Mouse (Mus musculus) liver, embryonic 11.5 days (tissue): ENCODE results near the gene Arsg. TPM values are rescaled to one million over a fixed set of nuclear protein-coding genes. Genes with fewer than 3 reads are reported as not detected.
A peak's percentile ranks its signal among the peaks of the same experiment; 100 is the strongest.
"Not testable (repeated sequence)": the region's sequence is repeated elsewhere in the genome, so short reads cannot be mapped to it uniquely, and the experiment has no call there.

Experiments used
- ATAC-seq: fragments of 200-750 bp; cut with Nextera tagmentation; replicated peaks from 2 replicates; pipeline ENCODE4 v1.8.0; 2017; ENCODE audit warnings: moderate number of reproducible peaks, mild to moderate bottlenecking, moderate TSS enrichment, moderate library complexity; ENCODE audit not compliant: low FRiP score
- DNase-seq: peaks from one replicate; pipeline ENCODE4 v3.0.0-alpha.2; 2017; ENCODE audit warnings: low spot score
- H3K27ac ChIP-seq: fragments of 300-500 bp; sonication (generic); 2 replicates; pipeline ENCODE4 v1.5.1; 2014; ENCODE audit warnings: mild to moderate bottlenecking, low read depth, low read length, control low read depth
- H3K27me3 ChIP-seq: fragments of 300-500 bp; sonication (generic); replicated peaks from 2 replicates; pipeline ENCODE4 v1.6.1; 2014; ENCODE audit warnings: low read length, mixed read lengths; ENCODE audit not compliant: control insufficient read depth, insufficient read depth
- H3K36me3 ChIP-seq: fragments of 300-500 bp; sonication (generic); 2 replicates; pipeline ENCODE4 v1.6.1; 2014; ENCODE audit warnings: mild to moderate bottlenecking, low read length, moderate library complexity, mixed read lengths; ENCODE audit not compliant: control insufficient read depth, insufficient read depth
- H3K4me1 ChIP-seq: fragments of 300-500 bp; sonication (generic); replicated peaks from 2 replicates; pipeline ENCODE4 v1.6.1; 2014; ENCODE audit warnings: low read length, mixed read lengths; ENCODE audit not compliant: control insufficient read depth, insufficient read depth
- H3K4me2 ChIP-seq: fragments of 300-500 bp; sonication (generic); 2 replicates; pipeline ENCODE4 v1.6.1; 2014; ENCODE audit warnings: mild to moderate bottlenecking, control low read depth, moderate library complexity
- H3K4me3 ChIP-seq: fragments of 300-500 bp; sonication (generic); 2 replicates; pipeline ENCODE4 v1.5.1; 2014; ENCODE audit warnings: low read depth, low read length, control low read depth
- H3K9ac ChIP-seq: fragments of 300-500 bp; sonication (generic); 2 replicates; pipeline ENCODE4 v1.6.1; 2014; ENCODE audit warnings: low read depth, low read length, control low read depth
- H3K9me3 ChIP-seq: fragments of 300-500 bp; sonication (generic); 2 replicates; pipeline ENCODE4 v1.6.1; 2016; ENCODE audit warnings: low read length, inconsistent platforms, mixed read lengths; ENCODE audit not compliant: control insufficient read depth
- WGBS: fragments of 180-500 bp; shearing (Covaris S2); extraction: QIAGEN DNeasy Blood & Tissue Kit; methylation state at CpG from one replicate; pipeline ENCODE4 v1.1.7; 2014; 5-methylcytosine and 5-hydroxymethylcytosine counted together
- microRNA-seq: library from miRNA; unstranded; fragments of <30 nt; microRNA quantifications from one replicate; pipeline ENCODE4, GENCODE M21; 2017; ENCODE audit warnings: borderline number of aligned reads
- polyA plus RNA-seq: library from polyadenylated mRNA; unstranded; fragments of >200 nt; fragmentation: Nextera tagmentation; extraction: Ambion mirVana; gene quantifications from 2 replicates; pipeline ENCODE4 v1.2.1, GENCODE M21; 2014

Gene Arsg
- polyA plus RNA-seq, 1 experiment from 2014 or later: 5.8 TPM

DNA sequence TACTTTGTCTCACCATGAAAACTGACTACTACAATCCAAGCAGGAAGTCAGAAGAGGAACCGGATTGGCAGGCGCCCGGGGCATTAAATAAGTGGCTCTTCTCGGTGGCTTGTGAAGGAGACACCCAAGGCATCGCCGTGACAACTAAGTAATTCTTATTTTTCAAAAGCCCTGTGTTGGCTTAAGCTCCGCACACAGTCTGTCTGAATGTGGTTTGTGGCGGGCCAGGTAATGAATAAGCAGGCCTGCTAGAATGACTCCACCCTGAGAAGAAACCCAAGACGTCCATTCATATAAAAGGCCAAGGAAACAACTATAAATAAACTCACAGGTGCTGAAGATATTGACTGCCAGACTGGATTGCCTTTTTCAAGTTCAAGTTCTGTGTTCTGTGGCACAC is 142.1 kb downstream of the Arsg start:
- Histone ChIP-seq H3K27me3 (no peaks in the 10 kb centered on the region), H3K9me3 (no peaks in the 10 kb centered on the region), H3K27ac (peak overlapping the region; percentile 85), H3K4me3 (0 out of 2 replicates have a peak overlapping the region, but pooled peaks have one; percentile 4), H3K4me1 (peaks cover 43% of the 10 kb centered on the region), H3K4me2 (peak overlapping the region; percentile 37), H3K36me3 (no peaks in the 10 kb centered on the region), H3K9ac (peak overlapping the region; percentile 49; the same call in 1 of the 2 replicates)
- 70% methylated on average over 9 of the region's 9 CpGs for WGBS
- no peak for ATAC-seq
- no peak for DNase-seq

DNA sequence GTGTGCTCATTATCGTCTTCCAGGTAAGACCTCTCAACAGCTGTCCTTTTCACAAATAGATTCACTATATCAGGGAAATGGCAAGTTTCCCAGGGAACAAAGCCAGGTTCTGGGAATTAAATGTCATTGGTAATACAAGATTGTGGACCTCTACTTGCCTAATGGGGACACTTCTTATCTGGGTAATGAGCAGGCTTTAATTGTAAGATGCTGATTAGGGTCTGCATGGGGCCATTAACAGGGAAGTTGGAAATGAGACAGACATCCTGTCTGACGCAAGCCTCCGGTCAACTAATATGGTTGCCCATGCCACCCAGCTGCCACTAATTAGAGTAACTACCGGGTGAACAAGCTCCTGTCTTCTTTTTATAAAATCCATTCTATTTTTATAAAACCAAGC is 143.2 kb downstream of the Arsg start:
- Histone ChIP-seq H3K4me3 (no peak overlapping the region; the same call in 1 of the 2 replicates), H3K4me2 (peak overlapping the region; percentile 51), H3K9me3 (no peaks in the 10 kb centered on the region), H3K36me3 (no peaks in the 10 kb centered on the region), H3K27ac (peak overlapping the region; percentile 85), H3K4me1 (peaks cover 44% of the 10 kb centered on the region), H3K9ac (peak overlapping the region; percentile 38), H3K27me3 (no peaks in the 10 kb centered on the region)
- DNase-seq: no peak
- WGBS: 41% methylated on average over 4 of the region's 4 CpGs
- ATAC-seq: no peak

DNA sequence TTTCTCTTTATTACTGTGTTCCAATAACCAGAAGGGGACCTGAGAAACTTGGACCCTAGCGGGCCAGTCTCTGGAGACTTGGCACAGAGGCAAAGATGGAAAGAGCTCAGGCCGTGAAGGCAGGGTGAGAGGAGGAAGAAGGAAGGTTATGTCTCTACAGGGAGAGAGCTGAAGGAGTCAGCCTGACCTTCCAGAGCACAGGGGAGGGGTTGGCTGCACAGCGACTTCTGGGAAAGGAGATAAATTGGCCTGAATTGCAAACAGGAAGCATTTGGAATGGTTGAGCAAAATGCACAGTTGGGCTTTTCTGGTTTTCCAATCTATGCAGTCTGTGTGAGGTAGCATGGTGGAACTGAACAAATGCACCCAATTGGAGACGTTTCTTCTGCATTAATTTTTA is 143.6 kb downstream of the Arsg start:
- H3K9me3 ChIP-seq: no peaks in the 10 kb centered on the region
- H3K9ac ChIP-seq: peak overlapping the region; percentile 38
- no peaks in the 10 kb centered on the region for H3K27me3 ChIP-seq
- peak overlapping the region; percentile 85 for H3K27ac ChIP-seq
- 44% methylated on average over 4 of the region's 4 CpGs for WGBS
- no peak for DNase-seq
- no peak overlapping the region; the same call in 1 of the 2 replicates for H3K4me3 ChIP-seq
- H3K4me1 ChIP-seq: peaks cover 44% of the 10 kb centered on the region
- no peaks in the 10 kb centered on the region for H3K36me3 ChIP-seq
- H3K4me2 ChIP-seq: peak overlapping the region; percentile 51
- ATAC-seq: 0 out of 2 replicates have a peak, but pooled peaks have one; percentile 10

DNA sequence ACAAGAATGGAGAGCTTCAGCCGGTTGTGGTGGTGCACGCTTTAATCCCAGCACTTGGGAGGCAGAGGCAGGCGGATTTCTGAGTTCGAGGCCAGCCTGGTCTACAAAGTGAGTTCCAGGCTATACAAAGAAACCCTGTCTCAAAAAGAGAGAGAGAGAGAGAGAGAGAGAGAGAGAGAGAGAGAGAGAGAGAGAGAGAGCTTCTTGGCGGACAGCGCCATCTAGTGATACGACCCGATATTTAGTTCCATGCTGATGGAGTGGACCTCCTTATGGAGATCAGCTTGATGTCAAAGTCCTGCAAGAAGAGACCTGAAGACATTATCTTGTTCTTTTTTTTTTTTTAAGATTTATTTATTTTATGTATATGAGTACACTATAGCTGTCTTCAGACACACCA is 145.9 kb downstream of the Arsg start:
- H3K9me3 ChIP-seq, H3K9ac ChIP-seq, DNase-seq, H3K27me3 ChIP-seq, H3K4me2 ChIP-seq, H3K27ac ChIP-seq, H3K36me3 ChIP-seq, H3K4me3 ChIP-seq: not testable (repeated sequence)
- peak; percentile 22; the same call in 1 of the 2 replicates for ATAC-seq
- H3K4me1 ChIP-seq: peaks cover 36% of the 10 kb centered on the region
- WGBS: 27% methylated on average over 8 of the region's 8 CpGs

DNA sequence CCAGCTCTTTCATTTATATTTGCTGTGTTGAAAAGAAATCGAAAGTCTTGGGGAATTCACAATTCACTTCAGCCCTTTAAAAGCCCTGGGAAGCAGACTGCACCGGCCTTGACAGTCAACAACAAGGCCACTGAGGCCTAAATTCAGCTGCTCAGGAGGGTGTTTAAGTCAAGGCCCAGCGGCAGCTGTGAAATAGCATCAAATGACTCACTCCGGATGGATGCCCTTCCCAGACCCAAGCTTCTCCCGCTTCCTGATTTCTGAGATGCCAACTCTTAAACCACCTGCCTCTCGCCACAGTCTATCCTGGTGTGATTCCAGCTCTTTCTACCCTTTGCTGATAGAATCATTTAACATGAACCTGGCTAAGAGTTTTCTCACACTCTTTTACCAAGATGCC is 147.2 kb downstream of the Arsg start:
- no peak overlapping the region for H3K27ac ChIP-seq
- H3K4me3 ChIP-seq: no peak overlapping the region
- 75% methylated on average over 6 of the region's 6 CpGs for WGBS
- DNase-seq: no peak
- ATAC-seq: no peak
- no peaks in the 10 kb centered on the region for H3K27me3 ChIP-seq
- no peaks in the 10 kb centered on the region for H3K36me3 ChIP-seq
- H3K9ac ChIP-seq: no peak overlapping the region
- H3K9me3 ChIP-seq: no peaks in the 10 kb centered on the region
- H3K4me2 ChIP-seq: no peak overlapping the region
- peaks cover 32% of the 10 kb centered on the region for H3K4me1 ChIP-seq

DNA sequence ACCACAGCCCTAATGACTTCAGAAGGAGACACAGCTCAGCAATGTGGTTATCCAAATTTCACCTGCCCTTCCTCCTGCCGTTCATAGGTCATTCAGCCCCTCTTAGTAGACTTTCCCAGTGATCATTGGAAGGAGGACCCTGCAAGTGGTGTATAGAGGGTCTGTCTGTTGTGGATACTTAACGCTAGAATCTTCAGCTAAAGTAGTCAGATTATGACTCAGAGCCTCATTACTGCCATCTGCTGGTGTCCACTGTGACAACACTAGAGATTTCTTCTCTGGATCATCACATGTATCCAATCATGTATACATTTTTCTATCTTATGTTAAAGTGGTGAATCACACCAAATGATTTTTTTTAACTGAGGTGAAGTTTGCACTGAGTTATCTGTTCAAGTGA is 148.0 kb downstream of the Arsg start:
- no peak for DNase-seq
- peaks cover 28% of the 10 kb centered on the region for H3K4me1 ChIP-seq

DNA sequence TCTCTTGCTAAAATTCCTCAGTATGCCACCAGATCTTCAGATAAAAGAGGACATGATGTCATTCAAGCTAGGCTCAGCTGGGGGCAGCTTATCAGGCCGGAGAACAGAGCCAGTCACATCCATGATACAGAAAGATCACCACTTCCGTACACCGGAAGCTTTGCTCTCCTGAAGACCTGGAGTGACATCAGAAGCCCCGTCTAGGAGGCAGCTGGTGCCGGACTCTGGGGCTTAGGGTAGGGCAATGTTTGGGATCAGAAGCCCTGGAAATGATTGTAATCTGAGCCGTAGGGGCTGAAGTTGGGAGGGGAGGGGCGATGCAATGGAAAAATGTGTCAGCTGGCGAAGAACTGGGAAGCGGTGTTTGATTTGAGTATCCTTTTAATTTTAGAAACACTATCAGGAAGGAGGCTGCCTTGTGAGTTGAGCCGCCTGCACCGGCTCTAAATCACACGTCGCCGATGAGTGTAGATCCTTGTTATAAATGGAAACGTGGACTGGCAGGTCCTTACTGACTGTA is 149.4 kb downstream of the Arsg start:
- no peak overlapping the region; the same call in 1 of the 2 replicates for H3K4me3 ChIP-seq
- H3K4me2 ChIP-seq: peak overlapping the region; percentile 59
- H3K36me3 ChIP-seq: no peaks in the 10 kb centered on the region
- ATAC-seq (peak; percentile 42; the same call in 1 of the 2 replicates), DNase-seq (no peak)
- no peaks in the 10 kb centered on the region for H3K27me3 ChIP-seq
- no peak overlapping the region for H3K27ac ChIP-seq
- 13% methylated on average over 15 of the region's 15 CpGs for WGBS
- peaks cover 14% of the 10 kb centered on the region for H3K4me1 ChIP-seq
- peak overlapping the region; percentile 42 for H3K9ac ChIP-seq
- no peaks in the 10 kb centered on the region for H3K9me3 ChIP-seq

More for the DNA sequence above, 148.0 kb downstream of the Arsg start:
- WGBS: 10% methylated on average over 2 of the region's 2 CpGs
- no peaks in the 10 kb centered on the region for H3K36me3 ChIP-seq
- H3K27me3 ChIP-seq: no peaks in the 10 kb centered on the region
- no peak overlapping the region for H3K4me3 ChIP-seq
- ATAC-seq: 0 out of 2 replicates have a peak, but pooled peaks have one; percentile 9
- no peak overlapping the region for H3K27ac ChIP-seq
- peak overlapping the region; percentile 24; the same call in 1 of the 2 replicates for H3K4me2 ChIP-seq
- H3K9ac ChIP-seq: no peak overlapping the region
- no peaks in the 10 kb centered on the region for H3K9me3 ChIP-seq

Small RNA genes within 50 kb of the gene (microRNA-seq; reads per million reads assigned to microRNA genes)
- gene Gm25540: not detected

Other genes starting within 250 kb of the Arsg start
- 0.18 and 0.25 TPM in 2 replicates for gene Rgs9, start 175.2 kb upstream of the Arsg start, polyA plus RNA-seq
- gene Gna13, start 110.5 kb upstream of the Arsg start, polyA plus RNA-seq: 24.9 and 25.3 TPM in 2 replicates
- gene 9930022D16Rik, start 59.5 kb upstream of the Arsg start, polyA plus RNA-seq: not detected in 2 replicates
- 33.7 and 35.5 TPM in 2 replicates for gene Amz2, start 47.4 kb upstream of the Arsg start, polyA plus RNA-seq
- gene Slc16a6, start 224 bp downstream of the Arsg start, polyA plus RNA-seq: 52.2 and 58.7 TPM in 2 replicates
- gene Wipi1, start 138.6 kb downstream of the Arsg start, polyA plus RNA-seq: 18.9 and 21.8 TPM in 2 replicates
- gene Prkar1a, start 176.0 kb downstream of the Arsg start, polyA plus RNA-seq: 261 and 285 TPM in 2 replicates
- gene Fam20a, start 248.9 kb downstream of the Arsg start, polyA plus RNA-seq: 7.8 and 8.7 TPM in 2 replicates